Mouse (Mus musculus): ENCODE data around the gene Apoa2.
"Not testable (repeated sequence)": the region's sequence is repeated elsewhere in the genome, so short reads cannot be mapped to it uniquely, and the experiment has no call there.

Apoa2 gene

GRCm38 (mm10) chr1:171237438-171237837 is 12.6 kb downstream of the Apoa2 start:
- DNase-seq, result no peak

- no peak for DNase-seq
Measured at GRCm38 (mm10) chr1:171238463-171238862, 13.6 kb downstream of the Apoa2 start.

- DNase-seq, result no peak
Measured at GRCm38 (mm10) chr1:171239992-171240744, 15.3 kb downstream of the Apoa2 start.

GRCm38 (mm10) chr1:171240911-171241310 is 16.1 kb downstream of the Apoa2 start:
- DNase-seq, result no peak

- not testable (repeated sequence) for DNase-seq
Measured at GRCm38 (mm10) chr1:171241952-171242351, 17.1 kb downstream of the Apoa2 start.

GRCm38 (mm10) chr1:171245353-171245752 is 20.5 kb downstream of the Apoa2 start:
- DNase-seq, result no peak

GRCm38 (mm10) chr1:171246709-171247452 is 22.0 kb downstream of the Apoa2 start:
- DNase-seq, result peak; percentile 98

GRCm38 (mm10) chr1:171247453-171247841 is 22.6 kb downstream of the Apoa2 start:
- DNase-seq, result no peak

GRCm38 (mm10) chr1:171247916-171248315 is 23.1 kb downstream of the Apoa2 start:
- no peak for DNase-seq

GRCm38 (mm10) chr1:171248386-171249226 is 23.8 kb downstream of the Apoa2 start:
- DNase-seq, result no peak

GRCm38 (mm10) chr1:171249913-171250600 is 25.2 kb downstream of the Apoa2 start, which contains the start of gene Adamts4:
Gene Adamts4 (plus strand): TSS chr1:171250421.
- DNase-seq, result no peak

GRCm38 (mm10) chr1:171250680-171251593 is 26.1 kb downstream of the Apoa2 start, which contains the start of gene Ndufs2:
Gene Ndufs2 (minus strand): TSS chr1:171251388.
- no peak for DNase-seq

GRCm38 (mm10) chr1:171251594-171252324 is 26.9 kb downstream of the Apoa2 start:
- DNase-seq, result no peak

GRCm38 (mm10) chr1:171252415-171252814 is 27.6 kb downstream of the Apoa2 start:
- no peak for DNase-seq

GRCm38 (mm10) chr1:171256095-171256818 is 31.4 kb downstream of the Apoa2 start:
- DNase-seq, result no peak

GRCm38 (mm10) chr1:171256937-171257548 is 32.2 kb downstream of the Apoa2 start:
- DNase-seq, result peak; percentile 63

- no peak for DNase-seq
Measured at GRCm38 (mm10) chr1:171257781-171258180, 32.9 kb downstream of the Apoa2 start.

GRCm38 (mm10) chr1:171258921-171259320 is 34.1 kb downstream of the Apoa2 start:
- no peak for DNase-seq

- DNase-seq, result no peak
Measured at GRCm38 (mm10) chr1:171260316-171260715, 35.5 kb downstream of the Apoa2 start.

All from cerebellum, adult 8-10 months (tissue).